Mouse (Mus musculus) C2C12 (cell line): Measurements from ENCODE around the gene Npw. TPM values are rescaled to one million over a fixed set of nuclear protein-coding genes. Genes with fewer than 3 reads are reported as not detected.

ENCODE experiments used
- H3K27me3 ChIP-seq: one replicate; pipeline ENCODE4 v1.6.1; 2011; ENCODE audit not compliant: control insufficient read depth, insufficient read depth, insufficient read length
- H3K36me3 ChIP-seq: one replicate; pipeline ENCODE4 v1.6.1; 2011; ENCODE audit not compliant: control insufficient read depth, insufficient read depth
- H3K4me3 ChIP-seq: one replicate; pipeline ENCODE4 v1.5.1; 2011; ENCODE audit warnings: mild to moderate bottlenecking, control low read depth; ENCODE audit not compliant: poor library complexity, insufficient read depth, severe bottlenecking
- H3K79me2 ChIP-seq: one replicate; pipeline ENCODE4 v1.6.1; 2011; ENCODE audit not compliant: control insufficient read depth, insufficient read depth
- H3K79me3 ChIP-seq: one replicate; pipeline ENCODE4 v1.6.1; 2011; ENCODE audit warnings: low read depth, control low read depth
- H3ac ChIP-seq: one replicate; pipeline ENCODE3; 2011; ENCODE audit warnings: low read depth; ENCODE audit not compliant: control insufficient read depth, insufficient read length
- CEBPB ChIP-seq: IDR thresholded peaks from one replicate; pipeline ENCODE4 v1.6.1; 2011; ENCODE audit warnings: low read depth, mild to moderate bottlenecking, control low read depth, moderate library complexity
- CTCF ChIP-seq: IDR thresholded peaks from one replicate; pipeline ENCODE4 v1.5.1; 2011; ENCODE audit not compliant: control insufficient read depth, insufficient read depth, insufficient read length
- FOSL1 ChIP-seq: IDR thresholded peaks from one replicate; pipeline ENCODE4 v1.8.0; 2011; ENCODE audit warnings: mild to moderate bottlenecking, low read length; ENCODE audit not compliant: poor library complexity, insufficient read depth, severe bottlenecking
- MAX ChIP-seq: IDR thresholded peaks from one replicate; pipeline ENCODE4 v1.6.1; 2011; ENCODE audit warnings: mild to moderate bottlenecking, control low read depth
- MYOD1 ChIP-seq: IDR thresholded peaks from one replicate; pipeline ENCODE4 v1.6.1; 2011; ENCODE audit warnings: low read depth; ENCODE audit not compliant: control insufficient read depth, insufficient read length
- MYOG ChIP-seq: IDR thresholded peaks from one replicate; pipeline ENCODE4 v1.6.1; 2011; ENCODE audit not compliant: control insufficient read depth, insufficient read length; ENCODE audit errors: extremely low read depth
- USF1 ChIP-seq: IDR thresholded peaks from one replicate; pipeline ENCODE4 v1.6.1; 2011; ENCODE audit warnings: low read depth, mild to moderate bottlenecking, control low read depth, moderate library complexity
- polyA plus RNA-seq: library from polyadenylated mRNA; unstranded; fragments of >200 nt; fragmentation: generic; extraction: Trizol; gene quantifications from one replicate; pipeline ENCODE4 v1.2.1, GENCODE M21; 2012; ENCODE audit warnings: missing spikeins

The Npw gene
- polyA plus RNA-seq, 1 experiment = 0.42 TPM

- Histone ChIP-seq H3K79me2 (no peaks in the 10 kb centered on the region), H3K4me3 (no peak overlapping the region), H3ac (no peak overlapping the region), H3K27me3 (no peaks in the 10 kb centered on the region), H3K79me3 (no peaks in the 10 kb centered on the region), H3K36me3 (peaks cover 6% of the 10 kb centered on the region)
- TF ChIP-seq USF1 = no peak
- TF ChIP-seq MYOG = no peak
- TF ChIP-seq MYOD1 = no peak
- no peak for TF ChIP-seq FOSL1
- TF ChIP-seq CTCF = no peak
- TF ChIP-seq CEBPB = no peak
- no peak for TF ChIP-seq MAX
Measured at GRCm38 (mm10) chr17:24625472-24625871, 32.8 kb downstream of the Npw start.

DNA sequence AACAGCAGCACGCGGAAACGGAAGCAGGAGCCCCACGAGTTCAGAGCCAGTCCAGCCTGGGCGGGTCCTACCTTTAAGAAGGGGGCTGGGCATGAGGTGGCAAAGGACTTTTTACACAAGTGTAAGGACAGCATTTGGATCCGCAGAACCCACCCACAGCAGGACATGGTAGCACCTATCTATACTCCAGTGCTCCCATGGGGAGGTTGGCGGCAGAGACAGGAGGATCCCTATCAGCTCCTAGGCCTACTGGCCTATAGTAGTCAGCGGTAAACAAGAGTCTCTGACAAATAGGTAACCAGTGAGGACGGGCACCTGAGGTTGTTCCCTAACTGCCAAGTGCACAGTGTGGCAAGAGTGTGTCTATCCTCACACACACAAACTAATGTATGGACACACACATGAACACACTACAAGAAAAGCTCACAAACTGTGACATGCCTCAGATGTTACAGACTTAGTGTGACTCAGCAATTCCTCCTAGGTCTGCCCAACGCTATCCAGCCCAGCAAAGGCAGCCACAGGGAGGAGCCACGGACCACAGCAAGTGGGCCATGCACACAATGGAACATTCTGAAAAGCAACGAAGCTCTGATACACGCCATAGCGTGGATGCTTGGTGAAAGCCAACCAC, 40.6 kb downstream of the Npw start:
- Histone ChIP-seq H3K79me3 (no peaks in the 10 kb centered on the region), H3K79me2 (no peaks in the 10 kb centered on the region), H3K4me3 (no peak overlapping the region), H3K36me3 (peaks cover 16% of the 10 kb centered on the region), H3K27me3 (no peaks in the 10 kb centered on the region), H3ac (no peak overlapping the region)
- TF ChIP-seq FOSL1 = no peak
- no peak for TF ChIP-seq MYOG
- no peak for TF ChIP-seq USF1
- TF ChIP-seq CTCF = no peak
- no peak for TF ChIP-seq MYOD1
- TF ChIP-seq CEBPB = no peak
- no peak for TF ChIP-seq MAX

GRCm38 (mm10) chr17:24610711-24611110, 47.5 kb downstream of the Npw start:
- TF ChIP-seq FOSL1 (no peak), MYOG (no peak), USF1 (no peak), CTCF (no peak), MAX (no peak), MYOD1 (no peak), CEBPB (no peak)
- H3K27me3 ChIP-seq = no peaks in the 10 kb centered on the region
- H3K36me3 ChIP-seq = peaks cover 12% of the 10 kb centered on the region
- no peak overlapping the region for H3ac ChIP-seq
- no peak overlapping the region for H3K4me3 ChIP-seq
- no peaks in the 10 kb centered on the region for H3K79me3 ChIP-seq
- no peaks in the 10 kb centered on the region for H3K79me2 ChIP-seq

GRCm38 (mm10) chr17:24608874-24609273, 49.4 kb downstream of the Npw start:
- H3K36me3 ChIP-seq = peaks cover 14% of the 10 kb centered on the region
- no peaks in the 10 kb centered on the region for H3K79me2 ChIP-seq
- no peak overlapping the region for H3K4me3 ChIP-seq
- no peaks in the 10 kb centered on the region for H3K27me3 ChIP-seq
- H3K79me3 ChIP-seq = no peaks in the 10 kb centered on the region
- no peak for TF ChIP-seq FOSL1
- no peak for TF ChIP-seq CEBPB
- no peak for TF ChIP-seq MAX
- TF ChIP-seq MYOD1 = no peak
- TF ChIP-seq MYOG = no peak
- no peak for TF ChIP-seq USF1
- TF ChIP-seq CTCF = no peak
- no peak overlapping the region for H3ac ChIP-seq

GRCm38 (mm10) chr17:24608370-24608769, 49.9 kb downstream of the Npw start:
- H3K36me3 ChIP-seq = peaks cover 10% of the 10 kb centered on the region
- no peak for TF ChIP-seq MAX
- no peak for TF ChIP-seq CTCF
- TF ChIP-seq MYOD1 = no peak
- no peak for TF ChIP-seq USF1
- TF ChIP-seq FOSL1 = no peak
- no peak for TF ChIP-seq CEBPB
- no peak for TF ChIP-seq MYOG

More at GRCm38 (mm10) chr17:24608370-24608769, 49.9 kb downstream of the Npw start:
- H3K79me2 ChIP-seq = no peaks in the 10 kb centered on the region
- no peaks in the 10 kb centered on the region for H3K79me3 ChIP-seq
- H3K4me3 ChIP-seq = no peak overlapping the region
- H3ac ChIP-seq = no peak overlapping the region
- H3K27me3 ChIP-seq = no peaks in the 10 kb centered on the region

Other genes starting within 250 kb of the Npw start
- 99.0 TPM for gene Rnps1, start 243.9 kb downstream of the Npw start, polyA plus RNA-seq
- 48.5 TPM for gene Eci1, start 231.8 kb downstream of the Npw start, polyA plus RNA-seq
- gene Dnase1l2, start 215.4 kb downstream of the Npw start, polyA plus RNA-seq = 0.68 TPM
- 13.1 TPM for gene E4f1, start 188.1 kb downstream of the Npw start, polyA plus RNA-seq
- 56.7 TPM for gene Pgp, start 188.1 kb downstream of the Npw start, polyA plus RNA-seq
- 0.06 TPM for gene Bricd5, start 184.6 kb downstream of the Npw start, polyA plus RNA-seq
- 23.1 TPM for gene Mlst8, start 179.4 kb downstream of the Npw start, polyA plus RNA-seq
- gene Caskin1, start 169.9 kb downstream of the Npw start, polyA plus RNA-seq = 0.36 TPM
- gene Traf7, start 130.5 kb downstream of the Npw start, polyA plus RNA-seq = 142 TPM
- 0.42 TPM for gene Rab26, start 124.2 kb downstream of the Npw start, polyA plus RNA-seq
- 50.6 TPM for gene Pkd1, start 108.6 kb downstream of the Npw start, polyA plus RNA-seq
- 33.3 TPM for gene Tsc2, start 25.8 kb downstream of the Npw start, polyA plus RNA-seq
- gene Nthl1, start 25.8 kb downstream of the Npw start, polyA plus RNA-seq = 12.6 TPM
- 10.0 TPM for gene Slc9a3r2, start 8.1 kb downstream of the Npw start, polyA plus RNA-seq
- gene Zfp598, start 11.2 kb upstream of the Npw start, polyA plus RNA-seq = 34.6 TPM
- gene Syngr3, start 31.5 kb upstream of the Npw start, polyA plus RNA-seq = 0.61 TPM
- gene Gfer, start 37.7 kb upstream of the Npw start, polyA plus RNA-seq = 62.8 TPM
- 0.34 TPM for gene Noxo1, start 37.8 kb upstream of the Npw start, polyA plus RNA-seq
- gene Tbl3, start 49.2 kb upstream of the Npw start, polyA plus RNA-seq = 83.8 TPM
- 1.8 TPM for gene Rnf151, start 59.6 kb upstream of the Npw start, polyA plus RNA-seq
- 381 TPM for gene Rps2, start 59.7 kb upstream of the Npw start, polyA plus RNA-seq
- 343 TPM for gene Ndufb10, start 66.0 kb upstream of the Npw start, polyA plus RNA-seq
- 0.06 TPM for gene Rpl3l, start 69.4 kb upstream of the Npw start, polyA plus RNA-seq
- 57.8 TPM for gene Msrb1, start 78.2 kb upstream of the Npw start, polyA plus RNA-seq
- not detected for gene Hs3st6, start 94.5 kb upstream of the Npw start, polyA plus RNA-seq
- not detected for gene Meiob, start 145.8 kb upstream of the Npw start, polyA plus RNA-seq
- gene Hagh, start 181.7 kb upstream of the Npw start, polyA plus RNA-seq = 30.4 TPM
- 5.5 TPM for gene Fahd1, start 191.9 kb upstream of the Npw start, polyA plus RNA-seq
- gene Igfals, start 207.5 kb upstream of the Npw start, polyA plus RNA-seq = 0.06 TPM
- 66.5 TPM for gene Nubp2, start 227.9 kb upstream of the Npw start, polyA plus RNA-seq
- 37.0 TPM for gene Spsb3, start 228.2 kb upstream of the Npw start, polyA plus RNA-seq
- gene Eme2, start 236.6 kb upstream of the Npw start, polyA plus RNA-seq = 11.2 TPM
- 107 TPM for gene Mrps34, start 236.7 kb upstream of the Npw start, polyA plus RNA-seq
- gene Nme3, start 238.0 kb upstream of the Npw start, polyA plus RNA-seq = 19.8 TPM